Mouse (Mus musculus) kidney, adult 2 months (tissue): ENCODE measurements around the gene Jade1.

ENCODE experiments used
- CTCF ChIP-seq: fragments of 200-500 bp; conservative IDR thresholded peaks from 2 replicates; pipeline ENCODE4 v1.5.1; 2011; ENCODE audit warnings: low read depth, mild to moderate bottlenecking, control low read depth, low read length, moderate library complexity, mixed read lengths; ENCODE audit not compliant: insufficient read depth, insufficient read length
- POLR2A ChIP-seq: fragments of 200-500 bp; IDR thresholded peaks from one replicate; pipeline ENCODE4 v1.6.1; 2011; ENCODE audit warnings: low read depth, low read length, control low read depth

- TF ChIP-seq POLR2A (no peak), CTCF (no peak)
These were observed 2.6 kb upstream of the Jade1 start for GRCm38 (mm10) chr3:41552777-41553548.
